Mouse (Mus musculus) A20 (cell line): ENCODE measurements around the gene Mettl27.
"Not testable (repeated sequence)": the region's sequence is repeated elsewhere in the genome, so short reads cannot be mapped to it uniquely, and the experiment has no call there.

Experiments used
- DNase-seq: peaks from one replicate; pipeline ENCODE4 v3.0.0-alpha.2; 2011; ENCODE audit warnings: low read depth, low spot score

The Mettl27 gene

GRCm38 (mm10) chr5:134920106-134920687 lies 12.0 kb upstream of the Mettl27 start:
- DNase-seq: no peak

GRCm38 (mm10) chr5:134921106-134921505 lies 11.1 kb upstream of the Mettl27 start:
- no peak for DNase-seq

- no peak for DNase-seq
These were observed 9.0 kb upstream of the Mettl27 start for GRCm38 (mm10) chr5:134923141-134923540.

GRCm38 (mm10) chr5:134926726-134927125 lies 5.4 kb upstream of the Mettl27 start:
- DNase-seq: no peak

GRCm38 (mm10) chr5:134929988-134930387 lies 2.2 kb upstream of the Mettl27 start:
- no peak for DNase-seq

DNA sequence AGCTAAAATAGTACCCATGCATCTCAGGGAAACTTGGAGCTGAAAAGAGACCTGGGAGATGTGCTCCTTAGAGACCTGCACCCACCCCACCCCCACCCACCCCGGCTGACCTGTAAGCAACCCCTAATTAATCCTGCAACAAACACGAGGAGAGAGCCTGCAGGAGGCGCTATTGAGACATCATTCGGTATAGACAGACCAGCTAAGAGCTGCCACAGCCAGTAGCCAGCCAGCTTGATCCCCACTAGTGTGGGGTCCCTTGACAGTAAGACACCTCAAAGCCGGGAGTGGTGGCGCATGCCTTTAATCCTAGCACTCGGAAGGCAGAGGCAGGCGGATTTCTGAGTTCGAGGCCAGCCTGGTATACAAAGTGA lies 722 bp downstream of the Mettl27 start:
- peak; percentile 91 for DNase-seq

DNA sequence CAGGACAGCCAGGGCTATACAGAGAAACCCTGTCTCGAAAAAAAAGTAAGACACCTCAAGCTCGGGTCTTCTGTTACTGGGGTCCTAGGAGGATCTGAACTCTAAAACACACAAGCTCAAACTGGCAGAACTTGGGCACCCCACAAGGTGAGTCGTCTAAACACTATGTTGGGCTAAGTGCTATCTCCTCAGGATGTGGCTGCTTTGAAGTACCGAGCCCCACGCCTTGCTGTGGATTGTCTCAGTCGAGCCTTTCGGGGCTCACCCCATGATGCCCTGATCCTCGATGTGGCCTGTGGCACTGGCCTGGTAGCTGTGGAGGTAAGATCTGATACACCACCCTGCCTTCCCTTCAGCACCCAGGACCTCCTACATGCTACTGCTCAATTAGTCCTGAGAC lies 1.1 kb downstream of the Mettl27 start:
- peak; percentile 23 for DNase-seq

DNA sequence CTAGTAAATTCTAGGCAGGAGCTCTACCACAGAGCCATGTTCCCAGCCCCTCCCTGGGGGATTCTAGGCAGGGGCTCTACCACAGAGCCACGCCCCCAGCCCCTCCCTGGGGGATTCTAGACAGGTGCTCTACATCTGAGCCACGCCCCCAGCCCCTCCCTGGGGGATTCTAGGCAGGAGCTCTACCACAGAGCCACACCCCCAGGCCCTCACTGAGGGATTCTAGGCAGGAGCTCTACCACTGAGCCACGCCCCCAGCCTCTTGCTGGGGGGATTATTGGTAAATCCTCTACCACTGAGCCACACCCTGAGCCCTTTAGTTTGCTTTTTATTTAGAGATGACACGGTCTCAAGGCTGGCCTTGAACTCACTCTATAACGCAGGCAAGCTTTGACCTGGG lies 1.5 kb downstream of the Mettl27 start:
- DNase-seq: not testable (repeated sequence)

GRCm38 (mm10) chr5:134934666-134935065 lies 2.5 kb downstream of the Mettl27 start:
- DNase-seq: peak; percentile 51

GRCm38 (mm10) chr5:134936051-134936450 lies 3.9 kb downstream of the Mettl27 start:
- DNase-seq: no peak

- no peak for DNase-seq
These were observed 4.5 kb downstream of the Mettl27 start for GRCm38 (mm10) chr5:134936626-134937185.

DNA sequence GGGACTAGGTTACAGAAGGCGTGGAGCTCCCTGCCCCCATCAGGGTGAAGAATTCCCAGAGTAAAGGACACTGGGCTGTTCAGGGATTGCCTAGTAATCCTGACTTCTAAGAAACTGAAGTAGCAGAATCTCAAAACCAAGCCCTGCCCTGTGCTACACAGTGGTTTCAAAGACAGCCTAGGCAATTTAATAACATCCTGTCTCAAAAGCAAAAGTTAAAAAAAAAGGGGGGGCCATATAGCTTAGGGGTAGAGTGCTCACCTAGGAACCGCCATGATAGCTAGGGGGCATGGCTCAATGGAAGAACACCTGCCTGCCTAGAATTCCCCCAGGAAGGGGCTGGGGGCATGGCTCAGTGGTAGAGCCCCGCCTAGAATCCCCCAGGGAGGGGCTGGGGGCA lies 6.9 kb downstream of the Mettl27 start:
- peak; percentile 25 for DNase-seq

DNA sequence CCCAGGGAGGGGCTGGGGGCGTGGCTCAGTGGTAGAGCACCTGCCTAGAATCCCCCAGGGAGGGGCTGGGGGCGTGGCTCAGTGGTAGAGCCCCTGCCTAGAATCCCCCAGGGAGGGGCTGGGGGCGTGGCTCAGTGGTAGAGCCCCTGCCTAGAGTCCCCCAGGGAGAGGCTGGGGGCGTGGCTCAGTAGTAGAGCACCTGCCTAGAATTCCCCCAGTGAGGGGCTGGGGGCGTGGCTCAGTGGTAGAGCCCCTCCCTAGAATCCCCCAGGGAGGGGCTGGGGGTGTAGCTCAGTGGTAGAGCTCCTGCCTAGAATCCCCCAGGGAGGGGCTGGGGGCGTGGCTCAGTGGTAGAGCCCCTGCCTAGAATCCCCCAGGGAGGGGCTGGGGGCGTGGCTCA lies 7.4 kb downstream of the Mettl27 start:
- not testable (repeated sequence) for DNase-seq

DNA sequence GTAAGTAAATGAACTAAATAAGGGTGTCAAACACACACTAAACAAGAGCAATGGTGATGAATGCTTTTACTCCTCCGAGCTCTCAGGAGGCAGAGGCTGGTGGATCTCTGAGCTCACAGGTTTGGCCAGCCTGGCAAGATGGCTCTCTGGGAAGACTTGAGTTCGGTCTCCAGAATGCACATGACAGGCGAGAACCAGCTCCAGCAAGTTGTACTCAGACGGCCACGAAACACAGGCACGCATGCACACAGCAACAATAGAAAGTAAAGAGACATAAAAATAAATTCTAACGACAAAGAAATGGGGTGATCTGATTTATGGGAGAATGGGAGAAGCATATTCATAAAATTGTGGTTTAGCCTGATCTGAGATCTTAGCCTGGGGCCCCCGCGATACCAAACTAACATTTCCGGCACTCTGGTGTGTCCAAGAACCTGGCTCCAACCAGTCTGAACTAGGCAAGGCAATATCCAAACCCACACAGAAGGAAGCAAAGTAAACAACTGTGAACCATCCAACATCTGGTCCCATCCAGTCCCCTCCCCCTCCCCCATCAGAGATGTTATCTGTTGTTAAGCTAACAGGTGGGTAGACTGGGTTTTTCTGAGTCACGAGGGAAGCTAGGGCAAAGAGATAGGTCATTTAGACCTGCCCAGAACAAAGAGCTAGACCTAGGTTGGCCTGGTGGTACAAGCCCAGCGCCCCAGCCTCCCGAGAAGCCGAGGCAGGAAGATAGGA lies 9.5 kb downstream of the Mettl27 start:
- no peak for DNase-seq

GRCm38 (mm10) chr5:134942740-134943139 lies 10.6 kb downstream of the Mettl27 start:
- no peak for DNase-seq

DNA sequence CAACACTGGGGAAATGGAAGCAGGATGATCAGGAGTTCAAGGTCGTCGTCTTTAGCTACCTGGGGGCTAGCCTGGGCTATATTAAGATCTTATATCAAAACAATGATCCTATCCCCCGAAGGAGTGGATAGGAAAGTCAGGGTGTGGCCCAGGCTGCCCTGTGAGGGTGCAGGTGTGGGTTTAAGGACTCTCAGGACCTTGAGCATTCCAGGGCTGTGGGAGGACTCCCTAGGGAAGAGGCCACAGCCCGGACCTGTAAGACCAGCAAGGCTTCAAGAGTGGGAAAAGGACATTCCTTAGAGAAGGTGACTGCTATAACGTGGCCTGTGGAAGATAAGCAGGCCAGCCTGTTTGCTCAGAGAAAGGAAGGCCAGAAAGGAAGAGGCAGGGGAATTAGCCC lies 12.0 kb downstream of the Mettl27 start:
- DNase-seq: no peak

DNA sequence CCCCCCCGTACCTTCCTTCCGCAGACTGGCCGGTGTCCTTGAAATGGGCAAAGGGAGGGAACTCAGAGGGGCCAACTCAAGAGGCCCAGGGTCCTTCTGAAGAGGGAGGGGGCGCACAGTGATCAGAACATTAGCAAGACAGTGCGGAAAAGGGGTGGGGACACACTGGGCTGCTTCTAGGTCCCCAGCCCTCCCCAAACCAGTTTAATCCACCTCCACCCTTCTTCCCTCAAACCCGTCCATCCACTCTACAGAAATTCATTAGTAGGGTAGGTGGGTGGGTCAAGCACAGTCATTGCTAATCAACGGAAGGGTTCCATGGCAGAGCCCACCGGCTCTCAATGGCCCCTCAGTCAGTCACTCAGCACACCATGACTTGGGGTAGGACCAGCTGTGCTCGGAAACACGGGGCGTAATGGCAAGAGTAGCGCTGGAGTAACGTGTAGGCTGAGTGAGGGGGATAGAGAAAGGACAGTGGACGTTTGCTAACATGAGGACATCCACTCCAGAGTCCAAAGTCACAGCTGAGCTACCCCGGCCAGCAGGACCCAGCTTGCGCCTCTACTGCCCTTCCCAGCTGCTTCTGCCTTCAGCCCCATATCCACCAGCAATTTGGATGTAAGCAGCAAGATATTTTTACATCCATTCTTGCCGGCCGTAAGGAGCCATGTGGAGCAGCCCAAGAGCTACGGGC lies 13.2 kb downstream of the Mettl27 start:
- no peak for DNase-seq

GRCm38 (mm10) chr5:134946063-134946856 lies 14.1 kb downstream of the Mettl27 start:
- DNase-seq: no peak

- DNase-seq: no peak
These were observed 14.7 kb downstream of the Mettl27 start, which contains the start of gene Cldn4 for GRCm38 (mm10) chr5:134946857-134947255. TSS of gene Cldn4 (minus strand) at chr5:134946934.

DNA sequence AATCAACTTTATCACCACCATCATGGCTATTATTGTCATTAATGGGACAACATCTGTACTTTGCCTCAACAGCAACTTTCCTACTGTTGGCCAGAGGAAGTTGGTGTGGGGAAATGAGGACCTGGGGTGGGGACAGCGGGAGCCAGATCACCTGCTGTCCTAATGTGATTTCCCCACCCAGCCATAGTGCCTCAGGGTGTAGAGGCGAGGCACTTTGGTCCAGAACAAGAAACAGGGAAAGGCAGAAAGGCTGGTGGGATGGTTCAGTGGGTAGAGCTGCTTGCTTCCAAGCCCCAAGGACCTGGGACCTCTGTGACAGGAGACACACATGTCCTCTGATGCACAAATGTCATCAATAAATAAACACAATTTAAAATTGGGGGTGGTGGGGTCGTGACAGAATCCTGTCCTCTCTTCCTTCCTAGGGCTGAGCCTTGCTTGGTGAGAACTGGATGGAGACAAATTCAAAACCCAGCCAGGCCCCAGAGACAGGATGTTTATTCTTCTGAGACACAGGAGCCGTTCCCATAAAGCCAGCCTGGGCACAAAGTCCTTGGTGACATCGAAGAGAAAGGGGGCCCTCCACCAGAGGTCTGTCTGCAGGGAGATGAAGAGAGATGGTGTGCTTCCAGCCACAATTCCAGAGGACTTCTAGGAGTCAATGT lies 15.4 kb downstream of the Mettl27 start:
- no peak for DNase-seq

DNA sequence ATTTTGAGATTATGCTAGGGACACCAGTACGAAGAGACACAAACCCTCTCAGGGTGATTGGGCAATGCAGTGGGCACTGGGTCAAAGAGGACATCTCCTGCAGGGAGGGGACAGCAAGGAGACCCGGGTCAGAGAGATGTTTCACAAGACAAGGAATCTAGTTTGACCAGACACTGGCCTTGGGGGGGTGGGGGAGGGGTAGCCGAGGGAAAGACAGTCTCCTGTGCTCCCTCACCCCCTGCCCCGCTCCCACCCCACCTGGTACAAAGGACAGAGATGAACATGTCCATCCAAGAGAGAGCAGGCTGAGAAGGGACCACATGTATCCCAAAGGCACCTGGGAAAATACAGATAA lies 15.9 kb downstream of the Mettl27 start:
- DNase-seq: no peak
